Mouse (Mus musculus) bone marrow macrophage, adult 2 months (primary cell): Measurements from ENCODE around the gene Pllp. TPM values are rescaled to one million over a fixed set of nuclear protein-coding genes. Genes with fewer than 3 reads are reported as not detected.
A peak's percentile ranks its signal among the peaks of the same experiment; 100 is the strongest.

Source experiments
- H3K27ac ChIP-seq: 2 replicates; pipeline ENCODE4 v1.5.1; 2012; ENCODE audit warnings: low read depth, low read length; ENCODE audit not compliant: insufficient read depth
- H3K4me1 ChIP-seq: 2 replicates; pipeline ENCODE4 v1.6.1; 2012; ENCODE audit warnings: low read length; ENCODE audit not compliant: control insufficient read depth, insufficient read depth
- H3K4me3 ChIP-seq: 2 replicates; pipeline ENCODE4 v1.5.1; 2012; ENCODE audit warnings: mild to moderate bottlenecking, low read length, moderate library complexity; ENCODE audit not compliant: insufficient read depth
- CTCF ChIP-seq: IDR thresholded peaks from 2 replicates; pipeline ENCODE4 v1.5.1; 2012; ENCODE audit warnings: low read depth, mild to moderate bottlenecking, low read length, moderate library complexity
- POLR2A ChIP-seq: IDR thresholded peaks from 2 replicates; pipeline ENCODE4 v1.6.1; 2012; ENCODE audit warnings: mild to moderate bottlenecking, low read depth, low read length, borderline replicate concordance
- polyA plus RNA-seq: library from polyadenylated mRNA; stranded (reverse); fragments of >200 nt; gene quantifications from 2 replicates; pipeline ENCODE4 v1.2.4, GENCODE M21; 2012; ENCODE audit not compliant: missing spikeins, insufficient read depth, insufficient read length

Gene Pllp
- not detected in 2 replicates for polyA plus RNA-seq

DNA sequence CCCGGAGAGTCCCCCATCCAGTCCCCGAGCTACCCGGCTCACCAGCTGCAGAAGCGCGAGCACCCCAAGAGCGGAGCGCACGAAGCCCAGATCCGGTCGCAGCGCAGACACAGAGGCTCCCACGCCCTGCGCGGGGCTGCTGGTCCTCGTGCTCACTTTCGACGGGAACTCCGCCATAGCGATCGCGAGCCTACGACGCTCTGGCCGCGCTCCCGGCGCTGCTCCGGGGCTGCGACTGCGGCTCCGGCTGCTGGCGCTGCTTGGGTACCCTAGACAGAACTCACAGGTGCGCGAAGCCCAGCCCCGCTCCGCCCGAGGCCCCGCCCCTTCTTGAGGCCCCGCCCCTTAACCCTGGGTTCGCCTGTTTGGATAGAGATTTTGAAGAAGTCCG is at the start of gene Pllp:
Gene Pllp, minus strand, starts transcription at position 285 of the 391 bp plus-strand sequence.
- Histone ChIP-seq H3K4me1 (peaks cover 3% of the 10 kb centered on the region; the same call in 1 of the 2 replicates), H3K4me3 (peak within 1 kb of the TSS; percentile 46), H3K27ac (no peak within 1 kb of the TSS)
- no peak for TF ChIP-seq CTCF
- TF ChIP-seq POLR2A: no peak

DNA sequence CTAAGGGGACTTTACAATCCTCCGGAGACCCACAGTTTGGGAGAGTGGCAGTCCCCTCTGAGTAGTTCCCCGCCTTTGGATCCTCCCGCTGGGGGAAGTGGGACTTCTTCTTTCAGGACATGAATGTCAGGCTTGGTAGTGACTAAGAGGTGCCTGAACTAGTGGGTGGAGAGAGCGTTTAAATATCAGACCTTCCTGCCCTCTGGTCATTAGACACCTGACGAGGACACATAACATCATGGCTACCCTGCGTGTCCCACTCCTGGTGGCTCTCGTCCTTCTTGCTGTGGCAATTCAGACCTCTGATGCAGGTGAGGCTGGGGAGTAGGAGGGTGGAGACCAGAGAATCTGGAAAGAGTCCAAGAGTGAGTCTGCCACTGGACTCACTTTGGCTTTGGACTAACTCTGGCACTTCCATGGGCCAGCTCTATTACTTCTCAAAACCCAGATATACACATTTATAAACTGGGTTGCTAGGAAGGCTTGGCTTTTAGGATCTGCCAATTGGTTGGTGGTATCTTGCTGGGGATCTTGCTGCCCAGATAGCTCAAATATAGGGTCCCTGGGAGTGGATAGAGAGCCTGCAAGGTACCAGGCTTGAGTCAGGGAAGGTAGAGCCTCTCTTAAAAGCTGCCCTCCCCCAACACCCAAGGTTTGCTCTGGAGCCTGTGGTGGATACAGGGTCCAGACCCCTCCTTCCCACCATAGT is 49.6 kb upstream of the Pllp start, which contains the start of gene Ccl22:
Gene Ccl22, plus strand, starts transcription at position 115 of the 709 bp plus-strand sequence.
- Histone ChIP-seq H3K4me1 (peaks cover 6% of the 10 kb centered on the region), H3K4me3 (no peak within 1 kb of the TSS), H3K27ac (no peak within 1 kb of the TSS)
- TF ChIP-seq CTCF (no peak), POLR2A (no peak)

DNA sequence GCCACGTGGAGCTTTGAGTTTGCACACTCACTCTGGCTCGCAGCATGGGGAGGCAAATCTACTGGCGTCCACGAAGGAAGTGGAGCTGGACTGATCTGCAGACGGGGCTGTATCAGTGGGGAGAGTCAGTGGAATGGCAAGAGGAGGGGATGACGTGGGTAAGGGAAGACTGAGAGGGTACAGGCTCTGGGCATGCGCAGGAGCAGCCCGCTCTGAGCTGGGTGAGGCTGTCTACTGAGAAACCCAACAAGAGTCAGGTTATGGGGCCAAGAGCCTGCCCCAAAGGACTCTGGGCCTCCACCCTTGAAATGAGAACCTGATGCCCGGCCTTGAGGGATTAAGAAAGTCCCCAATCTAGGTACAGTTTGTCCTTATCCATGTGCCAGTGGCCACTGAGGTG is 48.9 kb upstream of the Pllp start:
- Histone ChIP-seq H3K4me1 (peaks cover 6% of the 10 kb centered on the region), H3K4me3 (no peak overlapping the region), H3K27ac (no peak overlapping the region)
- TF ChIP-seq CTCF: no peak
- TF ChIP-seq POLR2A: no peak

DNA sequence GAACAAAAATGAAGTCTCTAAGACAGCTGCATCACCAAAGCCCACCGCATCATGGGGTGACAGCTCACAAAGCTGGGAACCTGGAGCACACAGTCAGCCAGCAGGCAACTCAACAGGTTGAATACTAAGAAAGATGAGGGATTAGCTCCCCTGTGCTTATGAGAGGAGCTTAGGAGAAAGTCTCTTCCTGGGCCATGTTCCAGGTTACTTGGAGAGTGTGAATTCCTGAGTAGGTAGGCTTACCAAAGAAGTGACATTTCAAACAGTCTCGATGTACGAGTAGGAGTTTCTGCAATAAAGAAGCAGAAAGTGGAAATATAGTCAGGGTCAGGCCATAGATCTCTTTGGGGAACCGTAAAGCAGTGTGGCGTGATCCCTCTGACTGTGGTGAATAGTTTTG is 48.4 kb upstream of the Pllp start:
- Histone ChIP-seq H3K27ac (no peak overlapping the region), H3K4me1 (peaks cover 6% of the 10 kb centered on the region), H3K4me3 (no peak overlapping the region)
- no peak for TF ChIP-seq CTCF
- no peak for TF ChIP-seq POLR2A

DNA sequence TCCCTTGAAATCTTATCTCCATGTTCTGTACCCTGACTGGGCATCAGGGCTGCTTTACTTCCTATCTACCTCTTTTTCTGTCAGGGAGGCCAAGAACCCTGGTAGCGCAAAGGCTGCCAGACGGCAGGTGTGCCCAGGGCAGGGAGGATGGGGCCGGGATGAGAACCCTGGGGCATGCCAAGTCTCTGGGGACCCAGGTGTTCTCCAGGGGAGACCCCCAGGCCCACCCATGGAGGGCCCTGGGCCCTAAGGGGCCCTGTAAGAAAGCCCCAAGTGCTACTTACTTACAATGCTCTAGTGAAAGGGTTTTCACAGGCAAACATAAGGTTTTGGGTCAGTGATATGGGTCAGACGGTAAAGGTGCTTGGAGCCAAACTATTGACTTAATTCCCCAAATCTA is 45.6 kb upstream of the Pllp start:
- TF ChIP-seq POLR2A (no peak), CTCF (no peak)
- H3K4me1 ChIP-seq: peaks cover 6% of the 10 kb centered on the region
- H3K4me3 ChIP-seq: no peak overlapping the region
- no peak overlapping the region for H3K27ac ChIP-seq

DNA sequence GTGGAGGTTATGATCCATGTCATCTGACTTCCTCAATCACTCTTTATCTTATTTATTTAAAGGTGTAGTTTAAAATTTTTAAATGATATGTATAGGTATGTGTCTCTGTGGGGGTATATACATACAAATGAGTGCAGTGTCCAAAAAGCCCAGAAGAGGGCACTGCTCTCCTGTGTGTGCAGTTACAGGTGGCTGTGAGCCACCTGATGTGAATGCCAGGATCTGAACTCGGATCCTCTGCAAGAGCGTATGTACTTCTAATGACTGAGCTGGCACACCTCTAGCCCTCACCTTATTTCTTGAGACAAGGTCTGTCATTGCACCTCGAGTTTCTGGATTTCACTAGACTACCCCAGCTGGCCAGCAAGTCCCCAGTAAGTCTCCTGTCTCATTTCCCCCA is 44.5 kb upstream of the Pllp start:
- peaks cover 2% of the 10 kb centered on the region for H3K4me1 ChIP-seq
- no peak overlapping the region for H3K27ac ChIP-seq
- TF ChIP-seq CTCF (no peak), POLR2A (no peak)
- H3K4me3 ChIP-seq: no peak overlapping the region

DNA sequence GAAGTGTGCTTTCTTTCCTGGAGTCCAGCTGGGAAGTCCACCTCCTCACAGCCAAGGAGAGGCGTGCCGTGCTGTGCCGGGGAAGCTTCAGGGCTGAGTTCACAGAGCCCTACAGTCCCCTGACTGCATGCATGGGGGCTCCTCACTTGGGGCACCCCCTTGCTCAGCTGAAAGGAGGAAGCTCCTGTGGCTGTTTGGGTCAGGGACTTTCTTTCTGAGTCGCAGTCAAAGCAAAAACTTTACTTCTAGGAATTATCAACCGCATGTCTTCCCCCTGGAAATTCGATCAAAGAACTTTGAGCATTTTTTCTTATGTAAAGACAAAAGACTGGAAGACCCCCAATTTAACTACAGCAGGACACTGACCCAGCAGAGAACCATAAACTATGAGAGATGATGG is 43.8 kb upstream of the Pllp start:
- Histone ChIP-seq H3K4me1 (no peaks in the 10 kb centered on the region), H3K27ac (no peak overlapping the region), H3K4me3 (no peak overlapping the region)
- TF ChIP-seq POLR2A: no peak
- TF ChIP-seq CTCF: no peak

DNA sequence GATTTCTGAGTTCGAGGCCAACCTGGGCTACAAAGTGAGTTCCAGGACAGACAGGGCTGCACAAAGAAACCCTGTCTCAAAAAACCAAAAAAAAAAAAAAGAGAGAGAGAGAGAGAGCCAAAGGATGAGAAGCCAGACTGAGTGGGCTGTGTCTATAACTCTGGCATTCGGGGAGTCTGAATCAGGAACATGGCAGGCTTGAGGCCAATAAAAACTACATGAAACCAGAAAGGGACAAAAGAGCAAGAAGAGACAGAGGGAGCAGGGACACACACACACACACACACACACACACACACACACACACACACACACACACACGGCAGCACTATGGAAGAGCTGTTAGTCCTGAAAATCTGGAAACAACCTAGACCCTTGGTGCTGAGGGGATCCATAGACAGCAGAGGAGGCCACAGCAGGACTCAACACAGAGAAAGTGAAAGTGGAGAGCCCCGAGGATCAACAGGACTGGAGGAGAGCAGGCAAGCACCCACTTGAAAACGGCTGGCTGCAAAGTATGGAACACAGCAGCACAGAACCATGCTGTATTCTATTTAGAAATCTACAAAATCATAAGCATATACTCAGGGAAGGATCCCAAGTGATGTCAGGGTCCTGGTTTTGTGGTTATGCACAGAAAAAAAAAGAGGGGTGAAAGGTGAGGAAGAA is 39.5 kb upstream of the Pllp start:
- no peak overlapping the region for H3K27ac ChIP-seq
- H3K4me3 ChIP-seq: peak overlapping the region; percentile 13; the same call in 1 of the 2 replicates

DNA sequence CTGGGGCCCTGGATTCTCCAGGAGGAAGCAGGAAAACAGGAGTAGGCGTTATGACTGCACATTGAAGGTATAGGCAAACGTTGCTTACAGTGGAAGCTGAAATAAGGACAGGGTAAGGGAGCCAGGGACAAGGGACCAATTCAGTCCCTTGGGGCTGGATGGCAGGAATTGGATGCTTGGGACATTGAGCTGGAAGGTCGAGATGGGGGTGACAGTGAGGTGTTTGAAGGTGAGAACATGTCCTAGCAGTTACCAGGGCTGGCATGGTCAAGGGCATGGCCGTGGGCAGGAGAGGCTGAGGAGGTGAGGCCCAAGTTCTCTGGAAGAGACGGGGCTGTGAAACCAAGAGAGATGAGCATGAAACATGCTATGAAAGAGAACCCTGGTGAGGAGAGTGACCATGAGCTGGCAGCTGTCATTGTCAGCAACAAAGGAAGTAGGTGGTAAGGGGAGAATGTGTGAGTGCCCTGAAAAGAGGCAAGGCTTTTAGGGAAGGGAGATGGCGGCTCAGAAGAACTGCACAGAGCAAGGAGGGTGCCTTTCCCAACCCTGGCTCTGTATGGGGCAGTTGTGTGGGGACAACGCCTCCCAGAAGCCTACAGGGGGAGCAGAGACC is 38.8 kb upstream of the Pllp start:
- TF ChIP-seq POLR2A: no peak
- no peak for TF ChIP-seq CTCF
- Histone ChIP-seq H3K4me3 (no peak overlapping the region), H3K27ac (no peak overlapping the region), H3K4me1 (peaks cover 8% of the 10 kb centered on the region)

More for the DNA sequence above, 39.5 kb upstream of the Pllp start:
- peaks cover 8% of the 10 kb centered on the region for H3K4me1 ChIP-seq
- no peak for TF ChIP-seq POLR2A
- no peak for TF ChIP-seq CTCF
